Mouse (Mus musculus) embryonic stem cell, embryonic (primary cell): ENCODE measurements around the gene Ccdc9.

Source experiments
- CTCF ChIA-PET, 4 experiments: fragments of 300-600 bp in 2 of 4; fragments of 350-600 bp in 2 of 4; sonication (Branson Sonifier 250); formaldehyde crosslinking; loops; one replicate each; lab custom pipeline; 2022; ENCODE audit warnings: inconsistent platforms in 2 of 4; lab: Charles Lee
- POLR2A ChIA-PET, 4 experiments: fragments of 300-600 bp in 2 of 4; fragments of 350-600 bp in 2 of 4; sonication (Branson Sonifier 250); formaldehyde crosslinking; loops; one replicate each; lab custom pipeline; 2022; ENCODE audit warnings: antibody characterized with exemption in 4 of 4, inconsistent platforms in 1 of 4; lab: Charles Lee

The Ccdc9 gene

DNA sequence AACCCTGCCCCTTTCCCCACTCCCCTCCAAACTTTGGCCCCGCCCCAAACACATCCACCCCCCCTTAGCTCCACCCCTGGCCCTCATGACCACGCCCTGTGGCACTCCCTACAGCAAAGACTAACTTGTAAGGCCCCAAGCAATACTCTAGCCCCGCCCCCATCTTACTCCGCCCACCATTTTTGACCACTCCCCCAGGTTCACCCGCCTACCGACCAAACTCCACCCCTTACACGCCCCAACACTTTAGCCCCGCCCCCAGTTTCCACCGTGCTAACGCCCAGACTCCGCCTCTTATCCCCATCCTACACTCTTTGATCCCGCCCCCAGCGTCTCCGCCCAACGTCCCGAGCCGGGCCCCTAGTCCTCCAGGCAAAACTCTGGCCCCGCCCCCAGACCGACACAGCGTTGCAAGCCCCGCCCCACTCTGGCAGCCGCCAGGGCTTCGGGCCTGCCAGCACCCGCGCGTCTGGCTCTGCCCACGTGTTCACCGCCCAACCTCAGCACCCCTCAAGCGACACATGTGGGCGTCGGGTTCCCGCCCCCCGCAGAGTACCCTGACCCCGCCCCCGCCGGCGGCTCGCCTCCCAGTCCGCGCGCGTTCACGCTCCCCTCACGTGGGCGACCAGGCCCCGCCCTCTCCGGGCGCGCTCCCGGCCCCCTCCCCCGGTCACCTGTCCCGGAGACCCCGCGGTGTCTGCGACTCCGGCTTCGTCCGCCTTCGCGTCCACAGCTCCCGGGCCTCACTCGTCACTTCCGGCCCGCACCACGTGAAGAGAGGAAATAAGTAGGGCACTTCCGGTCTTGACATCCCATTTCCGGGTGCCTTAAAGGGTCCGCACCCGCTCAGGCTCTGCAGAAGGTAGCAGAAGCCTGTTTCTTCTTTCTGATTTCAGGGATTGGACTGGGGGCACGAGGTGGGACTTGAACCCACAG lies at the start of gene Ccdc9:
TSS of gene Ccdc9 (minus strand) at position 770 of the 936 bp plus-strand sequence.
- ChIA-PET CTCF (interaction anchor here (0.5 to 2.1 kb wide), 34 partner anchors 8 to 606 kb away, joined by 3 to 28 read pairs (median 6); partner anchors contain the start of genes Inafm1 (in 2 of the 4), Gng8 (in 1 of the 4), Napa (in 1 of the 4) and Slc8a2 (in 1 of the 4)), POLR2A (interaction anchor here (0.6 to 6.3 kb wide), 105 partner anchors 9 to 770 kb away, joined by 3 to 127 read pairs (median 4); partner anchors contain the start of genes Bbc3 (in 3 of the 4), Inafm1 (in 3 of the 4), Napa (in 2 of the 4) and Sae1 (in 2 of the 4))

GRCm38 (mm10) chr7:16329146-16329545 lies 42.6 kb upstream of the Ccdc9 start:
- POLR2A ChIA-PET: interaction anchor here in 2 of 4 experiments (0.6 to 6.8 kb wide), 9 partner anchors 10 to 43 kb away, joined by 3 to 48 read pairs (median 4); no protein-coding TSS in a partner anchor
- CTCF ChIA-PET: interaction anchor here in 1 of 4 experiments (1.9 to 3.5 kb wide), 2 partner anchors 10 to 34 kb away, joined by 4 to 54 read pairs; no protein-coding TSS in a partner anchor

DNA sequence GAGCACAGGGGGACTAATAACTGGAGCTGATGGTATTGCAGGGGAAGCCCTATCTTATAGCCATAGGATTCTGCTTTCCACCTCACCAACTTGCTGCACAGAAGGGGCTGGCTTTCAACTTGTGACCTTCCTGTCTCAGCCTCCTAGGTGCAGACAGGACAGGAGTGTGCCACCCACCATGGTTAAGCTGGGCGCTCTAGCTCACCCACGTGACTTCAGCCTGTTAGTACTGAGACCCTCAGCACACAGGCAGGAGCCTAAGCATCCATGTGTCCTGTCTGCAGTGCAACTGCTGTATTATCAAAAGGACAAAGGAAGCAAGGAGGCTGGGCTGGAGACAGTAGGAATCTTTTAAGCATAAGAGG lies 40.0 kb upstream of the Ccdc9 start:
- ChIA-PET CTCF (interaction anchor here (0.6 to 3.5 kb wide), 38 partner anchors 8 to 229 kb away, joined by 3 to 54 read pairs (median 6); partner anchors contain the start of genes Ccdc9 (in 1 of the 4), Napa (in 1 of the 4) and Slc8a2 (in 1 of the 4)), POLR2A (interaction anchor here in 3 of 4 experiments (0.5 to 6.8 kb wide), 36 partner anchors 9 to 228 kb away, joined by 3 to 48 read pairs (median 6); partner anchors contain the start of genes Bbc3 (in 2 of the 3), Inafm1 (in 1 of the 3) and Napa (in 1 of the 3))

DNA sequence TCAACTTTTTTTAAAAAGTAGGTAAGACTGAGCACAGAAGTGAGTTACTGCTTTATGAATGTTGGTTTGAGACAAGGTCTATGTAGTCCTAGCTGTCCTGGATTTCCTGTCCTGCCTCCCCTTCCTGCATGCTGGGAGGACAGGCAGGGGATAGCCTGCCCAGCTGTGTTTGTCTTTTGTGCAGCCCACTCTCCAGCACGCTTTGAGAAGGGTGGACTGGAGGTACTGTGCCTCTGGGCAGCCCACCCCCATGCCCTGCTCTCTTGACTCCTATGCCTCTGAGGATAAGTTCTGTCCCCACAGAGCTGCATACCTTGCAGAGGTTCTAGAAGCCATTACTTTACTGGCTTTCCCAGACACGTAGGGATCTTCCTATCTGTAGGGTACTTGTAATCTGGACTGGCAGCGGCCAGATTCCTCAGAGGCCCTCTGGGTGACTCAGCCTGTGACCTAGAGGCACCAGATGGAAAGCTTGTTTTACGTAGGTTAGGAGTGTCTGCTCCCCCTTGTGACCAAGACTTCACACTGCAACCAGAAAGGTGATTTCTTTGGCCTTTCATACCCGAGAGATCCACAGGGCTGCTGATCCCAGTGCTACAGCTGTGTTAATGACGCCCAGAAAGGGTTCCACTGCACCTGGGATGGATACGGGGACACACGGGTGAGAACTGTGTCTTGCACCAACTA lies 39.5 kb upstream of the Ccdc9 start:
- CTCF ChIA-PET: interaction anchor here (0.5 to 3.5 kb wide), 45 partner anchors 8 to 228 kb away, joined by 3 to 54 read pairs (median 4); partner anchors contain the start of genes Ccdc9 (in 1 of the 4), Napa (in 1 of the 4) and Slc8a2 (in 1 of the 4)

GRCm38 (mm10) chr7:16324661-16325060 lies 38.1 kb upstream of the Ccdc9 start:
- POLR2A ChIA-PET: interaction anchor here in 3 of 4 experiments (0.6 to 5.4 kb wide), 13 partner anchors 10 to 102 kb away, joined by 3 to 48 read pairs (median 3); partner anchors contain the start of gene Inafm1 (in 1 of the 3)
- CTCF ChIA-PET: interaction anchor here in 3 of 4 experiments (0.7 to 2.2 kb wide), 5 partner anchors 13 to 139 kb away, joined by 3 to 8 read pairs (median 6); no protein-coding TSS in a partner anchor

More for the DNA sequence above, 39.5 kb upstream of the Ccdc9 start:
- POLR2A ChIA-PET: interaction anchor here (0.5 to 6.8 kb wide), 40 partner anchors 9 to 228 kb away, joined by 3 to 48 read pairs (median 5); partner anchors contain the start of genes Bbc3 (in 2 of the 4), Inafm1 (in 1 of the 4) and Napa (in 1 of the 4)

GRCm38 (mm10) chr7:16320479-16320878 lies 33.9 kb upstream of the Ccdc9 start:
- CTCF ChIA-PET: no interaction called here
- POLR2A ChIA-PET: interaction anchor here in 1 of 4 experiments (1.7 kb wide), 1 partner anchor 25 kb away, joined by 11 read pairs; no protein-coding TSS in a partner anchor

GRCm38 (mm10) chr7:16319216-16319615 lies 32.6 kb upstream of the Ccdc9 start:
- CTCF ChIA-PET: interaction anchor here in 2 of 4 experiments (0.6 to 2.1 kb wide), 4 partner anchors 24 to 309 kb away, joined by 3 to 10 read pairs (median 4); no protein-coding TSS in a partner anchor

DNA sequence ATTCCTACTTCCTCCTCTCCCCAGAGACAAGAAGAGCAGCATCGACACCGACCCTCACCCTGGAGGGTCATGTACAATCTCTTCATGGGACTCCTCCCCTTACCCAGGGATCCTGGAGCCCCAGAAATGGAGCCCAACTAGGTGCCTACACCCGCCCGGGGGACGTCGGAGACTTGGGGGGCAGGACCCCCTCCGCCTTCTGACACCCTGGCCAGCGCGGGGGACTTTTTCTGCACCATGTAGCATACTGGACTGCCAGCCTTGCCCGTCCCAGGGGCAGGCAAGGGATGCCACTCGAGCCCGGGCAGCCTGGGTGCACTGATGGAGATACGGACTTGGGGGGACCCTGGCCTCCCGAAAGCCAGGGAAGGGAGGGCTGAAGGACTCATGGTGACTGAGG lies 30.5 kb upstream of the Ccdc9 start:
- POLR2A ChIA-PET: interaction anchor here in 2 of 4 experiments (1.2 to 6.6 kb wide), 5 partner anchors 10 to 82 kb away, joined by 3 to 48 read pairs (median 9); partner anchors contain the start of gene Ccdc9 (in 1 of the 2)
- CTCF ChIA-PET: no interaction called here

More at GRCm38 (mm10) chr7:16319216-16319615, 32.6 kb upstream of the Ccdc9 start:
- POLR2A ChIA-PET: interaction anchor here in 3 of 4 experiments (0.7 to 4.6 kb wide), 9 partner anchors 8 to 62 kb away, joined by 3 to 15 read pairs (median 4); no protein-coding TSS in a partner anchor

GRCm38 (mm10) chr7:16315222-16315759 lies 28.7 kb upstream of the Ccdc9 start:
- CTCF ChIA-PET: interaction anchor here in 2 of 4 experiments (2.7 to 3.8 kb wide), 3 partner anchors 11 to 21 kb away, joined by 11 to 28 read pairs (median 12); no protein-coding TSS in a partner anchor
- POLR2A ChIA-PET: interaction anchor here in 2 of 4 experiments (0.7 to 8.9 kb wide), 17 partner anchors 9 to 89 kb away, joined by 3 to 111 read pairs (median 9); partner anchors contain the start of genes Ccdc9 (in 2 of the 2), Inafm1 (in 1 of the 2) and Zc3h4 (in 1 of the 2)

DNA sequence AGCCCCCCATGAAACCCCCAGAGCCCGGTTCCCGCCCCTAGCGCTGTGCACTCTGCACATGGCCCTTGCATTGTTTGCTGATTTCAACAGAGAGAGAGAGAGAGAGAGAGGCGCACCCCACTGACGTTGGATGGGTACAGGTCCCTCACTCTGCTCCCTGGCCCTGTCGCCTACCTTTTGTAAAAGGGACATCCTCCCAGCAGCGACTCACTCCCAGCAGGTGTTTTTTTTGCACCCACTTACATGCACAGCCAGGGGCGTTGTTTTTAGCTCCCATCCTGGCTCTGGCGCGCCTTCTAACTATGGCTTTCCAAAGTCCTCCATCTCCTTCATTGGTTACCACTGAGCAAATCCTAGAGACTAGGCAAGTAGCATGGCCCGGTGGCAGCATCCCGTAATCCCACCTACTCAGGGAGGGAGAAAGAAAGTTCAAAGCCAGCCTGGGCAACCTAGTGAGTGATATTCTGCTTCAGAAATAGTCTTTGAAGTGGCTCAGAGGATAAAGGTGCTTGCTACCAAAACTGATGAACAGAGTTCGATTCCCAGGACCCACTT lies 27.7 kb upstream of the Ccdc9 start:
- CTCF ChIA-PET: interaction anchor here in 3 of 4 experiments (0.6 to 3.8 kb wide), 8 partner anchors 12 to 310 kb away, joined by 3 to 28 read pairs (median 12); no protein-coding TSS in a partner anchor
- POLR2A ChIA-PET: interaction anchor here (0.5 to 8.9 kb wide), 44 partner anchors 8 to 476 kb away, joined by 3 to 111 read pairs (median 5); partner anchors contain the start of genes Inafm1 (in 3 of the 4), Ccdc9 (in 2 of the 4), Napa (in 1 of the 4) and Slc8a2 (in 1 of the 4)

DNA sequence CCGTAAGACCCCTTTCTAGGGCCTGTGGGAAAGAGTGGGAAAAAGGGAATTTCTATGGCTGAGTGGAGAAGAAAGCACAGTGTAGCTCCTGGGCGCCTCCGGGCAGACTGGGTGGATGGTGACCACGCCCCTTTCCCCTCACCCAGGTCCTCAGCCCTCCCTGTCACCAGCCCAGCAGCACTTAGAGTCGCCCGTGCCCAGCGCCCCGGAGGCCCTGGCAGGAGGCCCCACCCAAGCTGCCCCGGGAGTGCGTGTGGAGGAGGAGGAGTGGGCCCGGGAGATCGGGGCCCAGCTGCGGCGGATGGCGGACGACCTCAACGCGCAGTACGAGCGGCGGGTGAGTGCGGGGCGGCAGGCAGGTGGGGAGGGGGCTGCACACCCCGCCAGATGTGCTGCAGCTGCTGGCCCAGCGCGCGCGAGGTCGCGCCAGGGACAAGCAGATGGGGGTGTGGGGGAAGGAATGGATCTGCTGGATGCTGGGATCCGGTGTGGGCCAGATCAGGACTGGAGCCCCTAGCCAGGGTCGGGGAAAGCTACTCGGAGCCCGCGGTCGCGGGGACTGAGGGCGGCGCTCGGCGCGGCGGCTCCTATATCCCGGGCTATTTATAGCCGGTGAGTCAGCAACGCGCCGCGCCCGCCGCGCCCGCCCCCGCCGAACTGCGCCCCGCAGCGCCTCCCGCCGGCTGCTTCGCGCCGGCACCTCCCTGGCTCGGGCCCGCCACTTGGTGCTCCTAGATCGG lies 27.1 kb upstream of the Ccdc9 start:
- POLR2A ChIA-PET: interaction anchor here (0.5 to 8.9 kb wide), 63 partner anchors 9 to 475 kb away, joined by 3 to 111 read pairs (median 4); partner anchors contain the start of genes Inafm1 (in 3 of the 4), Ccdc9 (in 2 of the 4), Sae1 (in 2 of the 4) and Napa (in 1 of the 4)
- CTCF ChIA-PET: interaction anchor here (0.6 to 3.8 kb wide), 12 partner anchors 12 to 311 kb away, joined by 3 to 28 read pairs (median 6); partner anchors contain the start of gene Arhgap35 (in 1 of the 4)

DNA sequence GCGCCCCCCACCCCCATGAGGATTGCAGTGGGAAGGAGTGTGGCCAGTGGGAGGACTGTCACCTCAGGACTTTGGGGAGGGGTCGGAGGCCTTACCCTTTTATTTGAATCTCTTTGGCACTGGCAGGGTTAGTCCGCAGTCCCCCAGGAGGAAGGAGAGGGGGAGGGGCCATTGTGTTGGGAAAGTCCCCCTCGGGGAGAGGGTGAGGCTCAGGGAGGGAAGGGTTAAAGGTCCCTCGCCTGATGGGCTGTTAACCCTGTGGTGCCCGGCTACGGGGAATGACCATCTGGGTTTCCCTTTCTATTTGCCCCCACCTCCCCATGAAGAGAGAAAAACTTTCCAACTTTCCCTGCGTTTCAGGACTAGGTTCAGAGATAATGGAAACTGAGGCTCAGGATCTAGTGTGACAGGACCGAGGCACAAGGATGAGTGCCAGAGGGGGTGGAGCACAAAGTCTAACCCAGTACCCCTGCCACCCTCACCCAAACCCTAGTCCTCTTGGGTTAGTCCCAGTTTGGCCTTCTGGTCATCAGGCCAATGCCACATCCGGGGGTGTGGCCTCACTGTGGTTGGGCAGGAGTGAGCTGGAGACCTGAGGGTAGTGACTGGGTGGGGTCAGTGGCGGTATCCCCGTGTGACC lies 26.2 kb upstream of the Ccdc9 start:
- CTCF ChIA-PET: interaction anchor here (0.6 to 3.8 kb wide), 10 partner anchors 13 to 150 kb away, joined by 3 to 28 read pairs (median 10); no protein-coding TSS in a partner anchor
- POLR2A ChIA-PET: interaction anchor here (0.6 to 8.9 kb wide), 51 partner anchors 10 to 306 kb away, joined by 3 to 111 read pairs (median 5); partner anchors contain the start of genes Ccdc9 (in 3 of the 4), Sae1 (in 2 of the 4), Inafm1 (in 1 of the 4) and Slc8a2 (in 1 of the 4)

GRCm38 (mm10) chr7:16312011-16312671 lies 25.5 kb upstream of the Ccdc9 start:
- ChIA-PET POLR2A (interaction anchor here (0.6 to 8.9 kb wide), 19 partner anchors 11 to 135 kb away, joined by 3 to 111 read pairs (median 8); partner anchors contain the start of genes Ccdc9 (in 1 of the 4) and Sae1 (in 1 of the 4)), CTCF (interaction anchor here in 2 of 4 experiments (0.6 to 3.8 kb wide), 4 partner anchors 14 to 49 kb away, joined by 12 to 28 read pairs (median 13); partner anchors contain the start of gene Inafm1 (in 1 of the 2))
